Comparison of ENCODE assay signal across 17 mouse cellular contexts in the genomic region with DNA sequence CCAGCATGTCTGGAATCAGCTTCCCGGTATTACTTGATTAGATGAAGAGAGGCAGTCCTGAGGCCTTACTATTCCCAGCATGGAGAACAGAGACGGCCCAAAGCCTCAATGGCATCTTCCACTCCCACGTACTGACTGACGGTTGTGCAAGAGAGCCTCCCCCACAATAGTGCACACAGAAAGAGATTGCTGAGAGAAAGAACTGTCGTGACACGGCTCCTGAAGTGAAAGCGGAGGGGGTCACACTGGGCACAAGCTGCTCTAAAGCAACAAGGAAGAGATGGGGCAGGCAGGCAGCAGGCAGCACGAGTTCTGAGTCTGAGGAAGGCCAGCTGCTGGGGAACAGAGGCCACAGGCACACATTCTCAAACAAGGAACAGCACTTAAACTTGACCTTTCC.
A peak's percentile ranks its signal among the peaks of the same experiment; 100 is the strongest.
DNase-seq lines count a peak whose midpoint lies in the region; ATAC-seq and TF ChIP-seq lines count a peak whose summit lies in the region.
"Had no signal": no experiment of that assay in that cellular context is flagged by ENCODE, and none has a peak within 500 bp of the region (broad histone marks: within the 10 kb centered on the region; RNA-seq: fewer than 3 reads in every experiment).

No protein-coding gene starts in this region.

- DNase-seq in kidney, postnatal 0 days (ENCODE audit: low spot score), result peak; percentile 54
- DNase-seq in kidney, postnatal 14 days, result no peak
- DNase-seq in lung, postnatal 10 days, result peak; percentile 10
- no peak for DNase-seq in lung, postnatal 14 days
- DNase-seq in brain, adult 2 months (ENCODE audit: low read depth, low spot score), result peak; percentile 54
- no peak for DNase-seq in spleen, adult 12 weeks (ENCODE audit: low spot score)
- DNase-seq: B cell, adult 2 months; cerebellum, adult 8-10 months; gastrocnemius, postnatal 25 days; kidney, adult 11 months; retina, postnatal 1 day; thymus, postnatal 25 days had no signal

- 0 out of 2 replicates have a peak, but pooled peaks cover 4% of the 10 kb centered on the region for H3K4me1 ChIP-seq in heart, embryonic 13.5 days
- no peaks in the 10 kb centered on the region for H3K4me1 ChIP-seq in heart, embryonic 11.5 days (ENCODE audit: control insufficient read depth, insufficient read depth, low read length)
- H3K4me1 ChIP-seq in kidney, postnatal 0 days (replicated peaks; ENCODE audit: insufficient read depth, low read length), result no peaks in the 10 kb centered on the region
- H3K4me1 ChIP-seq: forebrain, embryonic 10.5 days; heart, embryonic 12.5 days; limb, embryonic 15.5 days had no signal

- H3K36me3 ChIP-seq in heart, embryonic 13.5 days, result peaks cover 69% of the 10 kb centered on the region
- H3K36me3 ChIP-seq in heart, embryonic 11.5 days (ENCODE audit: control insufficient read depth, insufficient read depth, low read length), result peaks cover 7% of the 10 kb centered on the region; the same call in 1 of the 2 replicates
- 0 out of 2 replicates have a peak, but pooled peaks cover 16% of the 10 kb centered on the region for H3K36me3 ChIP-seq in kidney, postnatal 0 days (ENCODE audit: insufficient read depth, low read length)

- no peaks in the 10 kb centered on the region for H3K27me3 ChIP-seq in heart, embryonic 13.5 days (replicated peaks)
- no peaks in the 10 kb centered on the region for H3K27me3 ChIP-seq in heart, embryonic 11.5 days (ENCODE audit: control insufficient read depth, insufficient read depth, low read length)
- H3K27me3 ChIP-seq in kidney, postnatal 0 days (ENCODE audit: insufficient read depth, low read length), result no peaks in the 10 kb centered on the region
- H3K27me3 ChIP-seq: heart, embryonic 12.5 days; limb, embryonic 15.5 days had no signal

- no peak for ATAC-seq in heart, embryonic 13.5 days (ENCODE audit: extremely low read depth, insufficient number of reproducible peaks, low FRiP score, low TSS enrichment)
- no peak for ATAC-seq in heart, embryonic 11.5 days (replicated peaks; ENCODE audit: insufficient number of reproducible peaks, low FRiP score, low TSS enrichment)
- ATAC-seq in kidney, postnatal 0 days (replicated peaks; ENCODE audit: low FRiP score, low read depth), result no peak

- H3K9ac ChIP-seq in heart, embryonic 13.5 days, result no peak overlapping the region
- no peak overlapping the region for H3K9ac ChIP-seq in heart, embryonic 11.5 days (ENCODE audit: low read depth, low read length)
- H3K9ac ChIP-seq in kidney, postnatal 0 days (ENCODE audit: low read depth, low read length), result no peak overlapping the region
- H3K9ac ChIP-seq: heart, embryonic 12.5 days; limb, embryonic 15.5 days had no signal

- H3K4me2 ChIP-seq in heart, embryonic 13.5 days, result no peak overlapping the region
- no peak overlapping the region for H3K4me2 ChIP-seq in heart, embryonic 11.5 days
- no peak overlapping the region for H3K4me2 ChIP-seq in kidney, postnatal 0 days (ENCODE audit: low read length)
- H3K4me2 ChIP-seq: heart, embryonic 12.5 days; limb, embryonic 15.5 days had no signal

- H3K4me3 ChIP-seq in heart, embryonic 13.5 days, result no peak overlapping the region
- no peak overlapping the region for H3K4me3 ChIP-seq in heart, embryonic 11.5 days (ENCODE audit: low read depth, low read length)
- no peak overlapping the region for H3K4me3 ChIP-seq in kidney, postnatal 0 days (replicated peaks; ENCODE audit: low read depth, low read length)
- H3K4me3 ChIP-seq: forebrain, embryonic 10.5 days; heart, embryonic 12.5 days; limb, embryonic 15.5 days had no signal

- H3K9me3 ChIP-seq in heart, embryonic 13.5 days, result no peaks in the 10 kb centered on the region
- H3K9me3 ChIP-seq in heart, embryonic 11.5 days (replicated peaks; ENCODE audit: control insufficient read depth, low read length), result no peaks in the 10 kb centered on the region
- H3K9me3 ChIP-seq in kidney, postnatal 0 days (replicated peaks; ENCODE audit: low read length), result no peaks in the 10 kb centered on the region
- H3K9me3 ChIP-seq: forebrain, embryonic 10.5 days; heart, embryonic 12.5 days; limb, embryonic 15.5 days had no signal

- H3K27ac ChIP-seq in heart, embryonic 13.5 days (replicated peaks), result 0 out of 2 replicates have a peak overlapping the region, but pooled peaks have one; percentile 15
- no peak overlapping the region for H3K27ac ChIP-seq in heart, embryonic 11.5 days (ENCODE audit: low read depth, low read length)
- no peak overlapping the region for H3K27ac ChIP-seq in kidney, postnatal 0 days
- H3K27ac ChIP-seq: forebrain, embryonic 10.5 days; limb, embryonic 15.5 days had no signal

- TF ChIP-seq CTCF in kidney, postnatal 0 days (IDR thresholded peaks at IDR 0.05; ENCODE audit: low read depth), result no peak

- WGBS in heart, embryonic 13.5 days, result 54% methylated on average over 8 of the region's 8 CpGs
- 56% methylated on average over 8 of the region's 8 CpGs for WGBS in heart, embryonic 11.5 days (ENCODE audit: insufficient replicate concordance)
- 39% methylated on average over 8 of the region's 8 CpGs for WGBS in kidney, postnatal 0 days

Comparison
In these comparisons a context has a peak if more than half of its experiments do, and no peak if none do; other contexts are left out.
1. DNase-seq: peak in kidney, postnatal 0 days (single experiment), lung, postnatal 10 days (single experiment) and brain, adult 2 months (single experiment); none in kidney, postnatal 14 days (single experiment), lung, postnatal 14 days (single experiment) and spleen, adult 12 weeks (single experiment).